Mouse (Mus musculus) CH12.LX (cell line): ENCODE results near the gene Usp39.
A peak's percentile ranks its signal among the peaks of the same experiment; 100 is the strongest.

Experiments used
- BHLHE40 ChIP-seq: IDR thresholded peaks from 2 replicates; pipeline ENCODE4 v1.6.1; 2011; ENCODE audit warnings: mild to moderate bottlenecking, low read depth, low read length, improper control_type of control experiment
- CTCF ChIP-seq, 2 experiments: IDR thresholded peaks in 1 of 2; conservative IDR thresholded peaks in 1 of 2; 2 replicates each; pipeline ENCODE4 v1.5.1; 2011 to 2012; ENCODE audit warnings: low read depth in 2 of 2, low read length in 2 of 2, improper control_type of control experiment in 1 of 2, inconsistent platforms in 1 of 2, mild to moderate bottlenecking in 1 of 2, moderate library complexity in 1 of 2
- EP300 ChIP-seq: IDR thresholded peaks from 2 replicates; pipeline ENCODE4 v1.6.1; 2011; ENCODE audit warnings: low read length, improper control_type of control experiment
- ETS1 ChIP-seq: conservative IDR thresholded peaks from 2 replicates; pipeline ENCODE4 v1.6.1; 2012; ENCODE audit warnings: low read depth, mild to moderate bottlenecking, inconsistent platforms, low read length, improper control_type of control experiment, moderate library complexity
- MEF2A ChIP-seq: IDR thresholded peaks from 2 replicates; pipeline ENCODE4 v1.6.1; 2014; ENCODE audit warnings: low read depth, mild to moderate bottlenecking, inconsistent platforms, low read length, improper control_type of control experiment, borderline replicate concordance
- MXI1 ChIP-seq: IDR thresholded peaks from 2 replicates; pipeline ENCODE4 v1.6.1; 2011; ENCODE audit warnings: mild to moderate bottlenecking, low read depth, low read length, improper control_type of control experiment
- SMC3 ChIP-seq: IDR thresholded peaks from 2 replicates; pipeline ENCODE4 v1.6.1; 2011; ENCODE audit warnings: low read depth, low read length, improper control_type of control experiment
- ZMIZ1 ChIP-seq: IDR thresholded peaks from 2 replicates; pipeline ENCODE4 v1.6.1; 2012; ENCODE audit warnings: low read depth, mild to moderate bottlenecking, inconsistent platforms, low read length, improper control_type of control experiment
- ZNF384 ChIP-seq: IDR thresholded peaks from 2 replicates; pipeline ENCODE4 v1.6.1; 2012; ENCODE audit warnings: low read depth, low read length, improper control_type of control experiment, inconsistent platforms

DNA sequence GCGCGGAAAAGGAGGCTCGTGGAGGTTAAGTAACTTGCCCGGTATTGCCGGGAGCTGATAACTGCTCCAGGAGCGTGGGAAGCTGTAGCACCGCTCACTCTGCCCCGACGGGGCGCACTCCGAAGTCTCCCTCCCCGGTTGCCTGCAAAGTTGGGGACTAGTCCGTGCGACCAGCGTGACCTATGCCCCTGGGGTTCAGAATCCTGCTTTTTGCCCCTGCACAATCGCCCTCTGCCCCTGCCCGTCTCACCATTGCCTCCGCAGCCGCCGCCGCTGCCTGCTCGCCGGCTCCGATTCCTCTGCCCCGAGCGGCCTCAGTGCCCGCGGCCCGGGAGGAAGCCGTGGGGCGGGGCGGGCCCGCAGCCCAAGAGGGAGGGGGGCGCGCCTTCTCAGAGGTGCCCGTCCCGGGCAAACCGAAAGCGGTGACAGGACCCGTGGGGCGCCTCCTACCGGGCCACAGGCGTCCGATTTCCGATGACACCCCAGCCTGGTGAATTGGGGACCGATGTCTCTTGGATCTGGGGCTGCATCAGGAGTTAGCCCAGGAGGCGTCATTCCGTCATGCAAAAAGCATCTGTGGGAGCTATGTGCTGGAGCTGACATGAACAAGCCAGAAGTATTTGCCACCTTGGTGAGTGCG lies 35.3 kb upstream of the Usp39 start, which contains the start of gene Vamp5:
- TF ChIP-seq BHLHE40 (no peak), MXI1 (no peak; the same call in 1 of the 2 replicates), CTCF (conservative IDR thresholded peaks at IDR 0.05 in 1 of 2, IDR thresholded peaks at IDR 0.05 in 1 of 2; ENCODE audit: low read depth in 2 of 2, low read length in 2 of 2) (peak in 1 of 2 experiments; percentile 64; a peak in 2 of 4 replicates), ZMIZ1 (no peak), ZNF384 (no peak), EP300 (no peak), SMC3 (0 out of 2 replicates have a peak, but pooled peaks have one; percentile 13), ETS1 (no peak), MEF2A (no peak)
